Mouse (Mus musculus) cerebellum, adult 2 months (tissue): ENCODE data around the gene Med20.

Experiments used
- CTCF ChIP-seq: fragments of 200-500 bp; IDR thresholded peaks from 2 replicates; pipeline ENCODE4 v1.5.1; 2011; ENCODE audit warnings: low read depth, mild to moderate bottlenecking, control low read depth, low read length, moderate library complexity, borderline replicate concordance; ENCODE audit not compliant: insufficient read depth
- POLR2A ChIP-seq: fragments of 200-500 bp; IDR thresholded peaks from 2 replicates; pipeline ENCODE4 v1.6.1; 2011; ENCODE audit warnings: low read length, control low read depth, borderline replicate concordance; ENCODE audit not compliant: insufficient read depth

GRCm38 (mm10) chr17:47594183-47594968, 17.0 kb upstream of the Med20 start:
- TF ChIP-seq CTCF (no peak), POLR2A (no peak)
